Mouse (Mus musculus) 416B (cell line): ENCODE results near the gene Dohh.

Experiments
- DNase-seq: peaks from one replicate; pipeline ENCODE4 v3.0.0; 2011; ENCODE audit warnings: low read depth

The Dohh gene

GRCm38 (mm10) chr10:81430831-81431525 is 46.8 kb downstream of the Dohh start:
- peak; percentile 32 for DNase-seq

- DNase-seq: peak; percentile 70
These were observed 47.4 kb downstream of the Dohh start for GRCm38 (mm10) chr10:81431526-81432168.

GRCm38 (mm10) chr10:81432169-81432867 is 48.1 kb downstream of the Dohh start:
- no peak for DNase-seq

GRCm38 (mm10) chr10:81432868-81433262 is 48.6 kb downstream of the Dohh start:
- peak; percentile 99 for DNase-seq

- DNase-seq: peak; percentile 96
These were observed 49.5 kb downstream of the Dohh start for GRCm38 (mm10) chr10:81433541-81434289.

GRCm38 (mm10) chr10:81434361-81435263 is 50.4 kb downstream of the Dohh start:
- DNase-seq: peak; percentile 96

GRCm38 (mm10) chr10:81435436-81435835 is 51.2 kb downstream of the Dohh start:
- no peak for DNase-seq
